Mouse (Mus musculus) intestine, embryonic 16.5 days (tissue): ENCODE data around the gene Isy1. TPM values are rescaled to one million over a fixed set of nuclear protein-coding genes. Genes with fewer than 3 reads are reported as not detected.

Experiments
- ATAC-seq: fragments of 200-750 bp; cut with Nextera tagmentation; 2 replicates; pipeline ENCODE4 v1.8.0; 2017; ENCODE audit warnings: moderate TSS enrichment, moderate library complexity
- H3K27ac ChIP-seq: fragments of 300-500 bp; sonication (generic); 2 replicates; pipeline ENCODE4 v1.5.1; 2014; ENCODE audit warnings: mild to moderate bottlenecking, low read length
- H3K27me3 ChIP-seq: fragments of 300-500 bp; sonication (generic); replicated peaks from 2 replicates; pipeline ENCODE4 v1.6.1; 2014; ENCODE audit warnings: low read length, control low read depth, mixed read lengths; ENCODE audit not compliant: control insufficient read depth, insufficient read depth
- H3K36me3 ChIP-seq: fragments of 300-500 bp; sonication (generic); 2 replicates; pipeline ENCODE4 v1.6.1; 2014; ENCODE audit warnings: low read length, control low read depth; ENCODE audit not compliant: control insufficient read depth, insufficient read depth
- H3K4me1 ChIP-seq: fragments of 300-500 bp; sonication (generic); 2 replicates; pipeline ENCODE4 v1.6.1; 2014; ENCODE audit warnings: low read length, control low read depth, mixed read lengths; ENCODE audit not compliant: control insufficient read depth, insufficient read depth
- H3K4me2 ChIP-seq: fragments of 300-500 bp; sonication (generic); 2 replicates; pipeline ENCODE4 v1.6.1; 2014; ENCODE audit warnings: low read depth, low read length, control low read depth
- H3K4me3 ChIP-seq: fragments of 300-500 bp; sonication (generic); 2 replicates; pipeline ENCODE4 v1.5.1; 2014; ENCODE audit warnings: mild to moderate bottlenecking, low read length
- H3K9ac ChIP-seq: fragments of 300-500 bp; sonication (generic); 2 replicates; pipeline ENCODE4 v1.6.1; 2014; ENCODE audit warnings: low read depth, low read length
- H3K9me3 ChIP-seq: fragments of 300-500 bp; sonication (generic); 2 replicates; pipeline ENCODE4 v1.6.1; 2016; ENCODE audit warnings: low read length, control low read depth; ENCODE audit not compliant: control insufficient read depth
- WGBS: fragments of 180-500 bp; shearing (Covaris S2); extraction: QIAGEN DNeasy Blood & Tissue Kit; methylation state at CpG from one replicate; pipeline ENCODE4 v1.1.7; 2014; 5-methylcytosine and 5-hydroxymethylcytosine counted together
- polyA plus RNA-seq: library from polyadenylated mRNA; unstranded; fragments of >200 nt; fragmentation: Nextera tagmentation; extraction: Ambion mirVana; gene quantifications from 2 replicates; pipeline ENCODE4 v1.2.1, GENCODE M21; 2015

The Isy1 gene
- polyA plus RNA-seq, 1 experiment from 2014 or later = 50.5 TPM

- WGBS = 82% methylated on average over 6 of the region's 6 CpGs
- Histone ChIP-seq H3K27me3 (no peaks in the 10 kb centered on the region), H3K27ac (no peak overlapping the region)
These were observed 28.9 kb downstream of the Isy1 start for GRCm38 (mm10) chr6:87809651-87810161.

GRCm38 (mm10) chr6:87809144-87809543 lies 29.5 kb downstream of the Isy1 start:
- Histone ChIP-seq H3K27ac (no peak overlapping the region), H3K27me3 (no peaks in the 10 kb centered on the region), H3K9me3 (no peaks in the 10 kb centered on the region), H3K4me1 (peaks cover 21% of the 10 kb centered on the region), H3K9ac (no peak overlapping the region), H3K36me3 (no peaks in the 10 kb centered on the region), H3K4me3 (no peak overlapping the region), H3K4me2 (no peak overlapping the region)
- 79% methylated on average over 2 of the region's 2 CpGs for WGBS
- ATAC-seq = no peak

More at GRCm38 (mm10) chr6:87809651-87810161, 28.9 kb downstream of the Isy1 start:
- H3K4me1 ChIP-seq = peaks cover 21% of the 10 kb centered on the region
- H3K4me3 ChIP-seq = peak overlapping the region; percentile 10; the same call in 1 of the 2 replicates
- peak overlapping the region; percentile 85 for H3K4me2 ChIP-seq
- H3K9me3 ChIP-seq = no peaks in the 10 kb centered on the region
- no peak for ATAC-seq
- no peaks in the 10 kb centered on the region for H3K36me3 ChIP-seq
- 0 out of 2 replicates have a peak overlapping the region, but pooled peaks have one; percentile 29 for H3K9ac ChIP-seq

GRCm38 (mm10) chr6:87808521-87808920 lies 30.1 kb downstream of the Isy1 start:
- WGBS = 49% methylated on average over 3 of the region's 3 CpGs
- Histone ChIP-seq H3K4me1 (peaks cover 21% of the 10 kb centered on the region), H3K27me3 (no peaks in the 10 kb centered on the region), H3K9ac (no peak overlapping the region), H3K27ac (0 out of 2 replicates have a peak overlapping the region, but pooled peaks have one; percentile 26), H3K9me3 (no peaks in the 10 kb centered on the region), H3K4me2 (no peak overlapping the region), H3K36me3 (no peaks in the 10 kb centered on the region), H3K4me3 (no peak overlapping the region)
- no peak for ATAC-seq

- H3K4me2 ChIP-seq = no peak overlapping the region
- H3K9ac ChIP-seq = no peak overlapping the region
These were observed 30.7 kb downstream of the Isy1 start for GRCm38 (mm10) chr6:87807735-87808440.

GRCm38 (mm10) chr6:87806857-87807256 lies 31.7 kb downstream of the Isy1 start:
- H3K27me3 ChIP-seq = no peaks in the 10 kb centered on the region
- WGBS = 58% methylated on average over 2 of the region's 2 CpGs
- no peak overlapping the region for H3K4me2 ChIP-seq
- H3K4me1 ChIP-seq = peaks cover 18% of the 10 kb centered on the region
- no peaks in the 10 kb centered on the region for H3K36me3 ChIP-seq
- H3K9me3 ChIP-seq = no peaks in the 10 kb centered on the region
- no peak overlapping the region for H3K27ac ChIP-seq
- no peak overlapping the region for H3K9ac ChIP-seq
- ATAC-seq = no peak
- H3K4me3 ChIP-seq = no peak overlapping the region

More at GRCm38 (mm10) chr6:87807735-87808440, 30.7 kb downstream of the Isy1 start:
- Histone ChIP-seq H3K36me3 (no peaks in the 10 kb centered on the region), H3K4me1 (peaks cover 21% of the 10 kb centered on the region), H3K4me3 (no peak overlapping the region), H3K27me3 (no peaks in the 10 kb centered on the region), H3K27ac (no peak overlapping the region), H3K9me3 (no peaks in the 10 kb centered on the region)
- 84% methylated on average over 4 of the region's 4 CpGs for WGBS
- ATAC-seq = no peak

GRCm38 (mm10) chr6:87806028-87806427 lies 32.6 kb downstream of the Isy1 start:
- H3K36me3 ChIP-seq = no peaks in the 10 kb centered on the region
- H3K27me3 ChIP-seq = no peaks in the 10 kb centered on the region
- peaks cover 18% of the 10 kb centered on the region for H3K4me1 ChIP-seq
- ATAC-seq = no peak
- H3K4me3 ChIP-seq = no peak overlapping the region
- no peak overlapping the region for H3K27ac ChIP-seq
- H3K4me2 ChIP-seq = no peak overlapping the region
- H3K9ac ChIP-seq = no peak overlapping the region
- 64% methylated on average over 2 of the region's 2 CpGs for WGBS
- H3K9me3 ChIP-seq = no peaks in the 10 kb centered on the region

GRCm38 (mm10) chr6:87805448-87805847 lies 33.1 kb downstream of the Isy1 start:
- no peak for ATAC-seq

GRCm38 (mm10) chr6:87804886-87805285 lies 33.7 kb downstream of the Isy1 start:
- ATAC-seq = no peak
- Histone ChIP-seq H3K27me3 (no peaks in the 10 kb centered on the region), H3K9me3 (no peaks in the 10 kb centered on the region), H3K4me3 (no peak overlapping the region), H3K36me3 (no peaks in the 10 kb centered on the region), H3K9ac (no peak overlapping the region), H3K4me1 (peaks cover 13% of the 10 kb centered on the region), H3K4me2 (no peak overlapping the region), H3K27ac (no peak overlapping the region)
- 69% methylated on average over 7 of the region's 7 CpGs for WGBS

More at GRCm38 (mm10) chr6:87805448-87805847, 33.1 kb downstream of the Isy1 start:
- H3K36me3 ChIP-seq = no peaks in the 10 kb centered on the region
- H3K4me2 ChIP-seq = no peak overlapping the region
- peaks cover 17% of the 10 kb centered on the region for H3K4me1 ChIP-seq
- H3K27ac ChIP-seq = no peak overlapping the region
- WGBS = 85% methylated on average over 7 of the region's 7 CpGs
- H3K27me3 ChIP-seq = no peaks in the 10 kb centered on the region
- H3K9ac ChIP-seq = no peak overlapping the region
- H3K9me3 ChIP-seq = no peaks in the 10 kb centered on the region
- no peak overlapping the region for H3K4me3 ChIP-seq

GRCm38 (mm10) chr6:87804036-87804435 lies 34.6 kb downstream of the Isy1 start:
- no peak overlapping the region for H3K4me2 ChIP-seq
- no peak overlapping the region for H3K27ac ChIP-seq
- H3K36me3 ChIP-seq = no peaks in the 10 kb centered on the region
- no peak for ATAC-seq
- 79% methylated on average over 1 of the region's 1 CpGs for WGBS
- H3K4me1 ChIP-seq = peaks cover 5% of the 10 kb centered on the region
- no peak overlapping the region for H3K9ac ChIP-seq
- no peak overlapping the region for H3K4me3 ChIP-seq
- no peaks in the 10 kb centered on the region for H3K27me3 ChIP-seq
- H3K9me3 ChIP-seq = no peaks in the 10 kb centered on the region
